Mouse (Mus musculus): ENCODE results near the gene 2310061I04Rik. TPM values are rescaled to one million over a fixed set of nuclear protein-coding genes. Genes with fewer than 3 reads are reported as not detected.

The 2310061I04Rik gene
- polyA plus RNA-seq, 1 experiment, result 132 TPM

- Histone ChIP-seq H3K27ac (ENCODE audit: insufficient read depth, low read depth, low read length) (no peak within 1 kb of the TSS; the same call in 1 of the 2 replicates), H3K27me3 (replicated peaks; ENCODE audit: control insufficient read depth, insufficient read depth, low read length) (no peaks in the 10 kb centered on the region), H3K4me3 (ENCODE audit: insufficient read depth, low read depth, low read length) (peak within 1 kb of the TSS; percentile 64), H3K36me3 (ENCODE audit: control insufficient read depth, insufficient read depth, low read length) (no peaks in the 10 kb centered on the region; the same call in none of the 2 replicates), H3K4me1 (ENCODE audit: control insufficient read depth, insufficient read depth, low read length) (peaks cover 10% of the 10 kb centered on the region; the same call in 1 of the 2 replicates)
- 5% methylated on average over 66 of the region's 66 CpGs for whole genome bisulfite sequencing
- TF ChIP-seq CTCF (conservative IDR thresholded peaks at IDR 0.05; ENCODE audit: insufficient read depth, insufficient read length, low read depth, low read length) (peak; percentile 81), POLR2A (IDR thresholded peaks at IDR 0.05; ENCODE audit: low read depth, low read length) (peak; percentile 28)
- peak; percentile 98 for DNase-seq
Measured at GRCm38 (mm10) chr17:35879245-35880057, 17.8 kb downstream of the 2310061I04Rik start, which contains the start of gene Dhx16. Gene Dhx16, plus strand, starts transcription at chr17:35879819.

GRCm38 (mm10) chr17:35874721-35875120 is 22.5 kb downstream of the 2310061I04Rik start:
- DNase-seq, result peak; percentile 73
- Histone ChIP-seq H3K4me3 (ENCODE audit: insufficient read depth, low read depth, low read length) (no peak overlapping the region), H3K27ac (ENCODE audit: insufficient read depth, low read depth, low read length) (peak overlapping the region; percentile 31; the same call in 1 of the 2 replicates), H3K27me3 (replicated peaks; ENCODE audit: control insufficient read depth, insufficient read depth, low read length) (no peaks in the 10 kb centered on the region), H3K36me3 (ENCODE audit: control insufficient read depth, insufficient read depth, low read length) (no peaks in the 10 kb centered on the region), H3K4me1 (ENCODE audit: control insufficient read depth, insufficient read depth, low read length) (no peaks in the 10 kb centered on the region; the same call in 1 of the 2 replicates)
- WGBS, result 84% methylated on average over 6 of the region's 6 CpGs
- TF ChIP-seq CTCF (conservative IDR thresholded peaks at IDR 0.05; ENCODE audit: insufficient read depth, insufficient read length, low read depth, low read length) (no peak), POLR2A (IDR thresholded peaks at IDR 0.05; ENCODE audit: low read depth, low read length) (no peak)

- H3K36me3 ChIP-seq (ENCODE audit: control insufficient read depth, insufficient read depth, low read length), result no peaks in the 10 kb centered on the region
- H3K27me3 ChIP-seq (replicated peaks; ENCODE audit: control insufficient read depth, insufficient read depth, low read length), result no peaks in the 10 kb centered on the region
- 27% methylated on average over 21 of the region's 21 CpGs for WGBS
- DNase-seq, result peak; percentile 89
- H3K27ac ChIP-seq (ENCODE audit: insufficient read depth, low read depth, low read length), result no peak overlapping the region
- H3K4me3 ChIP-seq (ENCODE audit: insufficient read depth, low read depth, low read length), result no peak overlapping the region
- H3K4me1 ChIP-seq (ENCODE audit: control insufficient read depth, insufficient read depth, low read length), result no peaks in the 10 kb centered on the region
- TF ChIP-seq POLR2A (IDR thresholded peaks at IDR 0.05; ENCODE audit: low read depth, low read length), result no peak
- TF ChIP-seq CTCF (conservative IDR thresholded peaks at IDR 0.05; ENCODE audit: insufficient read depth, insufficient read length, low read depth, low read length), result peak; percentile 90
Measured at GRCm38 (mm10) chr17:35873774-35874519, 23.3 kb downstream of the 2310061I04Rik start.

- no peak for DNase-seq
- Histone ChIP-seq H3K4me1 (ENCODE audit: control insufficient read depth, insufficient read depth, low read length) (no peaks in the 10 kb centered on the region), H3K27me3 (replicated peaks; ENCODE audit: control insufficient read depth, insufficient read depth, low read length) (no peaks in the 10 kb centered on the region), H3K36me3 (ENCODE audit: control insufficient read depth, insufficient read depth, low read length) (no peaks in the 10 kb centered on the region), H3K27ac (ENCODE audit: insufficient read depth, low read depth, low read length) (peak overlapping the region; percentile 83; the same call in 1 of the 2 replicates), H3K4me3 (ENCODE audit: insufficient read depth, low read depth, low read length) (peak overlapping the region; percentile 58; the same call in 1 of the 2 replicates)
- WGBS, result 64% methylated on average over 8 of the region's 8 CpGs
- TF ChIP-seq POLR2A (IDR thresholded peaks at IDR 0.05; ENCODE audit: low read depth, low read length) (no peak), CTCF (conservative IDR thresholded peaks at IDR 0.05; ENCODE audit: insufficient read depth, insufficient read length, low read depth, low read length) (peak; percentile 39; the same call in 1 of the 2 replicates)
Measured at GRCm38 (mm10) chr17:35870884-35871696, 26.1 kb downstream of the 2310061I04Rik start.

GRCm38 (mm10) chr17:35870151-35870883 is 26.9 kb downstream of the 2310061I04Rik start:
- no peaks in the 10 kb centered on the region for H3K36me3 ChIP-seq (ENCODE audit: control insufficient read depth, insufficient read depth, low read length)
- peak overlapping the region; percentile 83 for H3K27ac ChIP-seq (ENCODE audit: insufficient read depth, low read depth, low read length)
- TF ChIP-seq CTCF (conservative IDR thresholded peaks at IDR 0.05; ENCODE audit: insufficient read depth, insufficient read length, low read depth, low read length) (no peak), POLR2A (IDR thresholded peaks at IDR 0.05; ENCODE audit: low read depth, low read length) (no peak)
- H3K4me3 ChIP-seq (ENCODE audit: insufficient read depth, low read depth, low read length), result peak overlapping the region; percentile 58
- DNase-seq, result peak; percentile 81
- H3K4me1 ChIP-seq (ENCODE audit: control insufficient read depth, insufficient read depth, low read length), result no peaks in the 10 kb centered on the region
- 50% methylated on average over 9 of the region's 9 CpGs for WGBS
- no peaks in the 10 kb centered on the region for H3K27me3 ChIP-seq (replicated peaks; ENCODE audit: control insufficient read depth, insufficient read depth, low read length)

Measured in kidney, adult 2 months (tissue).